Mouse (Mus musculus): ENCODE measurements around the gene Cers4. TPM values are rescaled to one million over a fixed set of nuclear protein-coding genes. Genes with fewer than 3 reads are reported as not detected.

Cers4 gene
- total RNA-seq, 2 experiments from 2014 or later = 22.6 to 25.7 TPM

Other genes with a start within 250 kb of the Cers4 start
- 10 to 100 TPM; 42.4 to 49.1 TPM for gene Tgfbr3l, start 244.8 kb upstream of the Cers4 start, total RNA-seq (2021)
- 10 to 100 TPM; 35.5 to 37.3 TPM for gene Snapc2, start 239.9 kb upstream of the Cers4 start, total RNA-seq (2021)
- 10 to 100 TPM; 25.9 to 42.7 TPM for gene Ctxn1, start 233.8 kb upstream of the Cers4 start, total RNA-seq (2021)
- 100 to 1,000 TPM; 128 to 140 TPM for gene Timm44, start 217.1 kb upstream of the Cers4 start, total RNA-seq (2021)
- gene Ccl25, start 167.8 kb upstream of the Cers4 start, total RNA-seq (2021) = 10 to 100 TPM; 22.7 to 26.9 TPM
- gene Elavl1, start 167.6 kb upstream of the Cers4 start, total RNA-seq (2021) = 10 to 100 TPM; 86.6 to 95.6 TPM
- 10 to 100 TPM; 19.9 to 21.6 TPM for gene Zfp958, start 120.1 kb downstream of the Cers4 start, total RNA-seq (2021)